Mouse (Mus musculus): Measurements from ENCODE around the gene Prex1.

The Prex1 gene

GRCm38 (mm10) chr2:166553502-166554168 lies 160.0 kb downstream of the Prex1 start:
- peak; percentile 53 for DNase-seq

GRCm38 (mm10) chr2:166552657-166553056 lies 161.0 kb downstream of the Prex1 start:
- no peak for DNase-seq

- DNase-seq = no peak
These were observed 161.7 kb downstream of the Prex1 start for GRCm38 (mm10) chr2:166551831-166552498.

GRCm38 (mm10) chr2:166549871-166550270 lies 163.8 kb downstream of the Prex1 start:
- peak; percentile 61 for DNase-seq

GRCm38 (mm10) chr2:166549069-166549468 lies 164.6 kb downstream of the Prex1 start:
- DNase-seq = no peak

GRCm38 (mm10) chr2:166545580-166545979 lies 168.1 kb downstream of the Prex1 start:
- DNase-seq = no peak

GRCm38 (mm10) chr2:166544575-166545251 lies 168.9 kb downstream of the Prex1 start:
- DNase-seq = no peak

- peak; percentile 79 for DNase-seq
These were observed 172.3 kb downstream of the Prex1 start for GRCm38 (mm10) chr2:166541112-166541928.

DNA sequence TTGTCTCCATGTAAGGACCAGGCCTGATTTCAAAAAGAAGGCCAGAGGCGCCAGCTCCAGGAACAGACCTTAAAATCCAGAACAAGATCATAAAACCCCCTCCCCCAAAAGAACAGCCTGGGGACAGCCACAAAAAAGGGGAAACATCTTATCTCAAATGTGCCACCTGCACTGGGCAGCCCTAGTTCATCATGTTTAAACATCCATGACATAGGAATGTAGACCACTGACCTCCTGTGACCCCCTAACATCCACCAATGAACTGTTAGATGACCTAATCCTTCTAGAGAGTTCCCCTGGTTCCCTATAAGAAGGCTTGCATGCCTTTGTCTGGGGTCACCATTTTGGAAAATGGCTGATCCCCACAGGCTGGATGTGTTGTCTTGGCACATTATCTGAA lies 173.4 kb downstream of the Prex1 start:
- DNase-seq = peak; percentile 57

DNA sequence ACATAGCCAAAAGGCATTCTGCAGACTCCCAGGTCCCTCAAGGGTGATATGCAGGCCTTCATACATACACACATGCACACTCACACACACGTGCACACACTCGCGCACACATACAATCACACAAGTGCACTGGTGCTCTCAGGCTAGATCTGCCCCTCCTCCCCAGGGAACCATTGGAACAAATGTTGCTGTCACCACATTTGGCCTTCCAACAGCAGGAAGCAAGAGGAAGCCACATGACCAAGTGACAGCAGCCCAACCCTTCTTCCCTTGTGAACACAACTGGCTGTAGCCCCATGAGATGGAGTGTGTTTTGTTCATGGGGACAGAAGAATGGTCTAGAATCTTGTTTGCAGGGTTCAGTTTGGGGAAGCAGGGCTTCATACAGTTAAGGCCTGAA lies 176.7 kb downstream of the Prex1 start:
- DNase-seq = no peak

DNA sequence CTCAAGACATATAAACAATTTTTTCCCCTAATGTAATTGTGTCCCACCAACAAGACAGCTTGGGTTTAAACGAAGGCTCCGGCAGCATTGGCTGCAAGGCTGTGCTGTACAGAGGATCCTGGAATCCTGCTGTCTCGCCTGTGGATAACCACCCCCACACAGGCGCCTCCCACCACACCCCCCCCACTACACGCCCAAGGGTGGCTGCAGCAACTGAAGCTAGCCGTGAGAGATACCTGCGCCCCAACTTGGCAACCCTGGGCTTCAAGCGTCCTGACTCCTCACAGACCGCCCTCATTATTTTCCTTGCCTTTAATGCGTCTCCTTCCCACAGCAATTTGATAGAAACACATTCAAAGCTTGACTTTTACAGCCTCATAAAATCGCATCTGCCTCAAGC lies 178.1 kb downstream of the Prex1 start:
- no peak for DNase-seq

DNA sequence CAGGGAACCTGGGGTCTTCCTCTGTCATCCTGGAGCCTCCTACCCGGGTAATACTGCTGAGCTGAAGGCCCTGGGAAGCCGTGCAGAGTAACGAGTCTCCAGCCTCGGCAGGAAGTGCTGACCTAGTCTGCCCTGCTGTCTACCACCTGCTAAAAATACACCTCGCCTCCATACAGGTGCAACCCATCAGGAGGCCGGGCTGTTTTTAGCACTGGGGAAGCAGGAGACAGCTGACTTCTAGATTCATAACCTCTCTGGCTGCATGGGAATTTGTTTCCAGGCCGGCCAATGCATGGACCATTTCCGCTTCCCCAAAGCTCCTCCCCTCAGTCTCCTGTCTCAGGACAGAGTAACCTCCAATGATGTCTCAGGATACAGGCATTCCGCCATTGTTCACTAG lies 187.4 kb downstream of the Prex1 start:
- no peak for DNase-seq

GRCm38 (mm10) chr2:166523156-166523890 lies 190.3 kb downstream of the Prex1 start:
- no peak for DNase-seq

- DNase-seq = no peak
These were observed 191.0 kb downstream of the Prex1 start for GRCm38 (mm10) chr2:166522612-166523120.

GRCm38 (mm10) chr2:166521878-166522611 lies 191.6 kb downstream of the Prex1 start:
- DNase-seq = peak; percentile 49

- DNase-seq = no peak
These were observed 192.2 kb downstream of the Prex1 start for GRCm38 (mm10) chr2:166521461-166521860.

DNA sequence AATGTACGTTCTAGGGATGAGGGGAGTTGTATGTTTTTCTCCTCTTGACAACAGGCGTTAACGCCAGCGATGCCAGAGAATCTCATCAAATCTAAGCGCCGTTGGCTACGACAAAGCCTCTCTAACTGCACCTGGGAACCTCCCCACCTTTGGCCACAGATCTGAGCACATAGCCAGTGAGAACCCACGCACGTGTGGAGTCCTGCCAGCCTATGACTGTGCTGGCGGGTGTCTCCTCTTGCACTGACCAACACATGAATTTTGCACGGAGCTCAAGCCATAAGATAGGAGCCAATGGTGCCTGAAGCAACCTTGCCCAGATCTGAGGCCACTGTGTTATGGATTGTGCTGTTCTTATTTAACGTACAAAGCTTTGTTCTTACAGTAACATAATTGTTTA lies 193.1 kb downstream of the Prex1 start:
- DNase-seq = no peak

- peak; percentile 90 for DNase-seq
These were observed 196.0 kb downstream of the Prex1 start for GRCm38 (mm10) chr2:166517392-166518174.

DNA sequence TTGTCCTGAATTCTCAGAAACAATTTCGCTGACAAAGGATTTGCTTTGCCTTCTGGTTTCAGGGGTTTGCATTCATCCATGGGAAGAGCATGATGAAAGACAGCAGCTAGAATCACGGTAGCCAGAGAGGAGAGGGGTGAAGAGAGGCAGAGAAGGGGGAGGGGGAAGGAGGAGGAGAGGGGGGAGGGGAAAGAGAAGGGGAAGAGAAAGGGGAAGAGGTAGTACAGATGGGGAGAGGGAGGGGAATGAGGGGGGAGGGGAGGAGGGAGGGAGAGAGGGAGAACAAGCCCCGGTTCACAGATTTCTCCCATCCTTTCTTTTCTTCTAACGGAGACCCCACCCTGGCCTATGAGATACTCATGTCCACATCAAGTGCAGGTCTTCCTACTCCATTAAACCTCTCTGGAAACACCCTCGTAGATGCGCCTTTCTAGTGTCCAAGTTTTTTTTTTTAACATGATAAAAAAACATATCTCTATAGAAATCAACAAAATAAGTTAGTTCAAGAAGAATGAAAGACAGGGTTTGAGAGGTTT lies 196.7 kb downstream of the Prex1 start:
- peak; percentile 62 for DNase-seq
